Mouse (Mus musculus) NIH3T3 (cell line): ENCODE data around the gene Eri2.
A peak's percentile ranks its signal among the peaks of the same experiment; 100 is the strongest.

Experiments
- DNase-seq: peaks from one replicate; pipeline ENCODE4 v3.0.0-alpha.2; 2012; ENCODE audit warnings: low read depth

Eri2 gene

DNA sequence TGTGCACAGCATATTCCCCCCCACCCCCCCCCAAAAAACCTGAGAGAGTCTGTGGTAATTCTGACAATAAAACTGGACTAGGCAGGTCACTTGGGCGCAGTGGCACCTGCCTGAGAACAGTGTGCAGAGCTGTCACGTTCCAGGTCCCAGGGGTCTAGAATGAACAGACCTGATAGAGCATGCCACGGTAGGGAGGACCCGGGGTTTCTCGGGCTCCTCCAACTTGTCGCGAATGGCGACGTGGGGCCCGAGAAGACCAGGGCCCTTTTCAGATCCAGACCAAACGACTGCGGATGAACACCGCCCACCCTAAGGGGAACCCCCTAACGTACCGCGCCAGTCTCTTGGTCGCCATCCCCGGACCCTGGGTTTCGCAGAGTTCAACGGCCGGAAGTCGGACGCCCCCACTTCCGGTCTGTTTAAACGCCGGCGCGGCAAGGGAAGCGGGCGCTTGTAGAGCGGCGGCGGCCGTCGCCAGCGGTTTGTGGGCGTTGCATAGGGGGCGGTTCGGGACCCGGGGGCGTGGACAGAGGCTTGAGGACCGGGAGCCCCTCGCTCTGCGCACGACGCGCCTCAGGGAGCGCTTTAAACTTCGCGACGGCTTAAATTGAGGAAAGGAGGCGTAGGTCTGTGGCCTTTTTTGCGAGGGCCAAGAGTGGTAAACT is at the start of gene Eri2, which contains the start of gene Rexo5:
Gene Eri2 (minus strand): TSS at position 473 of the 665 bp plus-strand sequence.
Gene Rexo5 (plus strand): TSS at position 421 of the 665 bp plus-strand sequence.
- peak; percentile 91 for DNase-seq

DNA sequence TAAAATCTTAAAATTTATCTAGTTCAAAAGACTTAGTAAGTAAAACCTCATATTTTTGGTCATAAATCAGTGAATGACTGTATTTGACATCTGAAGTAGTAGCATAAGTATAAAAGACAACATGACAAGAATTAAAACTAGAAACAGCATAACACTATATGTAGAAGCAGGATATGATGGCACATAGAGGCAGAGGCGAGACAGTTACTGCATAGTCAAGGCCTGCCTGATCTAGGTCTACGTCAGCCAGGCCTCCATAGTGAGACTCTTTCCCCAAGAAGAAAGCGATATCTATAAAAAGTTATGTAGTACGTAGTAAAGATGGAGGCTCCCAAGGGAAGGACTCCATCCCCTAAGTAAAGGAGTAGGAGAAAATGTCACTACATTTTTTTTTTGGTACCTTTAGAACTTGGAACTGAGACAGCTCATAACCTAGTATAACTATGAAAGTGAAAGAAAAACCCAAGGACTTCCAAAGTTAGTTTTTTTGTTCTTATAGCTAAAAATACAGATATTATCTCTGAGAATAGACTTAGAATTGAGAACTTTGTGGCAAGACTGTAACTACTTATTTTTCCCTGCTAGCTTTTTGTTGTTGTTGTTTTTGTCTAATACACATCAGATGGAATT is 48.1 kb upstream of the Eri2 start:
- DNase-seq: no peak

DNA sequence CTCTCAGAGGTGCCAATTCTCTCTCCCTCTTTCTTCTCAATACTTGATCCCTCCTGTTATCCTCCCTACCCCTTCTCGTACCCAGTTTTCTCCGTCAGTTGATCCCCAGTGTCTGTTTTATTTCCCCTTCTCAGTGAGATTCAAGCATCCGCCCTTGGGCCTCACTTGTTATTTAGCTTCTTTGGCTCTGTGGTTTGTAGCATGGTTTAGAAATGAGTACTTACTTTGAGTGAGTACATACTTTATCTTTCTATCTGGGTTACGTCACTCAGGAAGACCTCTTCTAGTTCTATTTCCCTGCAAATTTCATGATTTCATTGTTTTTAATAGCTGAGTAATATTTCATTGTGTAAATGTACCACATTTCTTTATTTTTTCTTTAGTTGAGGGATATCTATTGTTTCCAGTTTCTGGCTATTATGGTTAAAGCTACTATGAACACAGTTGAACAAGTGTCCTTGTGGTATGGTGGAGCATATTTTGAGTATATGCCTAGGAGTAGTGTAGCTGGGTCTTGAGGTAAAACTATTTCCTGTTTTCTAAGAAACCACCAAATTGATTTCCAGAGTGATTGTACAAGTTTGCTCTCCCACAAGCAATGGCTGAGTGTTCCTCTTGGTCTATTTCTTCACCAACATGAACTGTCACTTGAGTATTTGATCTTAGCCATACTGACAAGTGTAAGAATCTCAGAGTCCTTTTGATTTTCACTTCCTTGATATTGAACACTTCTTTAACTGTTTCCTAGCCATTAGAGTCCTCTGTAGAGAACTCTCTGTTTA is 42.3 kb upstream of the Eri2 start:
- peak; percentile 8 for DNase-seq

DNA sequence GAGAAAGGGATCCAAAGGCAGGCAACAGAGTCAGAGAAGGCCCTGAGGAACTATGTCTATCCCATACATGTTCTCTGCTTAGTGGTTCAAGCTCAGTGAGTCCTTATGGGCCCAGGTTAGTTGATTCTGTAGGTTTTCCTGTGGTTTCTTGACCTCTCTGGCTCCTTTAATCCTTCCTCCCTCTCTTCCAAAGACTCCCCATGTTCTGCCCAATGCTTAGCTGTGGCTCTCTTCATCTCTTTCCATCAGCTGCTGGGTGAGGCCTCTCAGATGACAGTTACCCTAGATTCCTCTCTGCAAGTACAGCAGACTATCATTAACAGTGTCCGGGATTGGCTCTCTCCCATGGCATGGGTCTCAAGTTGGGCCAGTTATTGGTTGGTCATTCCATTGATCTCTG is 41.5 kb upstream of the Eri2 start:
- DNase-seq: no peak

DNA sequence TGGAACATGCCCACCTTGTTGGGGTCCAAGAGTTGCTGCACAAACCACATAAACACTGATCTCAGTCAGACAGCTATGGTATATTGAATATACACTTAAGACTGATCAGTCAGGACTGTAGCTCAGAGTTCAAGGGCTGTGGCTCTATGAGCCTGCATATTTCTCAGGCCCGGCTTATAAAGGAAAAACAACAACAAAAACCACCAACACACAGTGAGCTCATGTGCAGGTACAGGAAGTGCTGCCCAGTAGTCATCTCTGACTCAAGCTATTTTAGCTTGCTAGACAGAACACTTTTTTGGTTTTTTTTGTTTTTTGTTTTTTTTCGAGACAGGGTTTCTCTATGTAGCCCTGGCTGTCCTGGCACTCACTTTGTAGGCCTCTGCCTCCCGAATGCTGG is 14.9 kb upstream of the Eri2 start:
- DNase-seq: no peak

DNA sequence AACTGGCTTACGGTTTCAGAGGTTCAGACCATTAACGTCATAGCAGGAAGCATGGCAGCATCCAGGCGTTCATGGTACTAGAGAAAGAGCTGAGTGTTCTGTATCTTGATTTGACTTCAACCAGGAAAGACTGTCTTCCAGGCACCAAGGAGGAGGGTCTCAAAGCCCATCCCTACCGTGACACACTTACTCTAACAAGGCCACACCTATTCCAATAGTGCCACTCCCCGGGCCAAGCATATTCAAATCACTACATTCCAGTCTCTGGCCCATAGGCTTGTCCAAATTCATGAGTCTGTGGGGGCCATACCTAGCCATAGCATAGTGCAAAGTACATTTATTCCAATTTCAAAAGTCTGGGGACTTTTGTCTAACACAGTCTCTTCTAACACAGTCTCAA is 13.5 kb upstream of the Eri2 start:
- DNase-seq: no peak

DNA sequence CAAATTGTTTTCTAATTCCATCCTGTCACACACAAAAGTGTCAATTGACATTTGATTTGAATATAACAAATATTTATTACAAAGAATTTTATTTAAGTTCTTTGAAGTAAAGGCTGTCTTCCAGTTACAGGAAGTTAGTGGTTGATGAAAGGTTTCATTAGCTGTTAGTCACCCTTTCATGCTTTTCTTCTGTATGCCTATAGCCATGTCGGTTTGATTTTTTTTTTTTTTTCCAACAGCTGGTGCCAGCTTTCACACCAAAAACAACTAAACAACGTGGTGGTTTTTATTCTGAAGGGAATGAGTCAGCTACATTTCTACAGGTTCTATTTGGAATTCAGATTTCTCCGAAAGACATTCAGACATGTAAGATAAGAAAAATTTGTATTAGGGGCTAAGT is 7.1 kb upstream of the Eri2 start:
- no peak for DNase-seq

DNA sequence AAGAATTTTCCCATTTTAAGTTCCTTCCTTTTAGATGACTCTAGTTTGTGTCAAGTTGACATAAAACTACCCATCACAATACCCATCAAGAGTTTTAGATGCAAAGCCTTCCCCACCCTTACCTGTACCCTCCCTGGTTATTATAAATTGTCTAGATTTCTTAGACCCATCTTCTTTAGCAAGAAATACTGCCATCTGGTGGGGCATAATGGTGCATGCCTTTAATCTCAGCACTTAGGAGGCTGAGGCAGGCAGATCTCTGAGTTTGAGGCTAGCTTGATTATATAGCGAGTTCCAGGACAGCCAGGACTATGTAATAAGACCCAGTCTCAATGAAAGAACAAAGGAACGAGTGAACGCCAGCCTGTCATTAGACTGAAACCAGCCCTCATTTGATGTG is 6.6 kb upstream of the Eri2 start:
- DNase-seq: no peak

DNA sequence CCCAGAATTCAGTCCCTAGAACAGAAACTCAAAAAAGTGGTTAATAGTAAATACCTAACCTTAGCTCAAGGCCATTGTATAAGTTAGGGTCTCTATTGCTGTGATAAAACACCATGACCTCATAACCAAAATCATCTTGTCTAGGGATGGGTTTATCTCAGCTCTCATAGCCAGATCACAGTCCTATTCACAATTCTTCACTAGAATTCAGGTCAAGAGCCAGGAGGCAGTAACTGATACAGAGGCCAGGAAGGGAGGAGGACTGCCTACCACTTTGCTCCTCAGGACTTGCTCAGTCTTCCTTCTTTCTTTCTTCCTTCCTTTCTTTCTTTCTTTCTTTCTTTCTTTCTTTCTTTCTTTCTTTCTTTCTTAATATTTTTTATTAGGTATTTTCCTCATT is 1.5 kb upstream of the Eri2 start:
- DNase-seq: no peak

DNA sequence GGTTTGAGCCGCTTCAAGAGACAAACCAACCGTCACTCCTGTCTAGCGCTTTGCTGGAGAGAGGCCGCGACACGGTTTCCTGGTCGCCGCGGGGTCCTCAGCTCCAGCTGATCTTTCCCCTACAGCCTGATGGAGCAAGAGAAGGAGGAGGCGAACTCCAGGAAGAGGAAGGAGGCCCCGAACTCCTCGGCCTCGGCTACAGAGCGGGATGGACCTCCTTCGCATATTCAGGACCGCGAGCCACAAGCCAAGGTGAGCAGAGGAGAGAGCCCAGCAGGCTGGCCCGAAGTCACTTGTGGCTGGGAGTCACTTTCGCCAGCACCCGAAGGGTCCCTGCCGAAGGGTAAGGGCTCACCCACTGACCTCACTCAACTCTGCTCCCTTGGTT is 387 bp upstream of the Eri2 start:
- no peak for DNase-seq

DNA sequence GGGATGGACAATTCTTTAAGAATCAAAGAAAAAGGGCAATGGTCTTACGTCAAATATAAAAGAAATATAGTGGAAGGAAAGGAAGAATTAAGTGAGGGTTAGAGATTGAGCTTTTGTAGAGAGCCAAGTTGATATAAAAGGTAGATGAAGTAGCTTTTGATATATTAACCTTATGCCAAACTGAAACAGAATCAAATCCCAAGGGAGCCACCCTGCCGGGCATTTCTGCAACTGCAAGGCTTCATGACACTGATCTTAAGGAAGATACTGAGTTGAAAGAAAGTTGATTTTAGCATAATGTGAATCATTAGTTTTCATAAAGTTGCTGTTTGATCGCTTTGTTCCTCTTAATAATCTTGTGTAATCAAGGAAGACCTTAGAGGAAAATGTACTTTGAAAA is 4.8 kb downstream of the Eri2 start:
- DNase-seq: no peak

DNA sequence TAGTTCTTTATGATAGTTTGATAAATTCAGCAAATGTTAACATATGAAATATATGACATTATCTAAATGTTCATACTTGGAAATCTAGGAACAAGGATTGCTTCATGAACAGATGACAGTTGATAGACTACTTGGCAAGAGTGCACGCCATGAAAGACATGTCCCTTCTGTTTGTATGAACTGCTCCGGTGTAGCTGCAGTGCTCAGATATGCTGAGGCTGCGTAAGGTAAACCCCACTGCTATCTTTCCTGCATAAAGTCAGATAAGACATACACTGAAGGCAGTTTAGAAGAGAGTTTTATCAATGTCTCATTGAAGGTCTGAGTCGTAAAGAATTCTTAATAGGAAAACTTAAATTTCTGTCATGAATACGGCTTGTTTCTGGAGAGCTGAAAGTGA is 8.9 kb downstream of the Eri2 start:
- DNase-seq: no peak

DNA sequence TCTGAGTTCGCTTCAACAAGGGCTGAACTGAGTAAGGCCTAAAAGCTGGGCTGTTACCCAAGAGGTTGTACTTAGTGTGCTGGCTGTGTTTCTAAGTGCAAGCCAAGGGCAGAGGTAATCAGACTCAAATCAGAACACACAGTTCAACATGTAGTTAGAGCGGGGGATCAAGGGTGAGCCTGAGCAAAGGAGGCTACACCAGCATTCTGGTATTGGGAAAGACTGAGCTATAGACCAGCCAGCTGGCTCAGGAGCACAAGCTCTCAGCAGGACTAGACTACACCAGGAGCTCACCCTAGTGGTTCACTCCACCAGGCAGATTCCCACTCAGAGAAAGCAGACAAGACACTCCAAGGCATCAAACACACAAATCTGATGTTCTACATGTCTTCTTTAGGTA is 10.4 kb downstream of the Eri2 start:
- DNase-seq: peak; percentile 5

DNA sequence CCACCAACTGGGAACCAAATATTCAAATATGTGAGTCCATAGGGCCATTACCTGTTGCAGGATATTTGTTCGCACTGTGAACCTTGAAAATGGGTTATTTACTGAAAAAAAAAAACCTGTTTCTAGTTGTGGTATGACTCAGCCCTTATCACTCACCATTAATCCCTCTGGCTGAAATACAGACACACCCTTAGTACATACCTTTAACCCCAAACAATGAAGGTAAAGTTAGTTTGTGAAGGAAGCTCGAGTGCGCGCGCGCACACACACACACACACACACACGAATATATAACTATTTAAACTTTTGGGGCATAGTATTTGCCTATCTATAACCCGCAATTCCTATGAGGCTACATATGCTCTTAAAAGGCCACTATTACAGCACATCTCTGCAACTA is 24.0 kb downstream of the Eri2 start:
- no peak for DNase-seq

DNA sequence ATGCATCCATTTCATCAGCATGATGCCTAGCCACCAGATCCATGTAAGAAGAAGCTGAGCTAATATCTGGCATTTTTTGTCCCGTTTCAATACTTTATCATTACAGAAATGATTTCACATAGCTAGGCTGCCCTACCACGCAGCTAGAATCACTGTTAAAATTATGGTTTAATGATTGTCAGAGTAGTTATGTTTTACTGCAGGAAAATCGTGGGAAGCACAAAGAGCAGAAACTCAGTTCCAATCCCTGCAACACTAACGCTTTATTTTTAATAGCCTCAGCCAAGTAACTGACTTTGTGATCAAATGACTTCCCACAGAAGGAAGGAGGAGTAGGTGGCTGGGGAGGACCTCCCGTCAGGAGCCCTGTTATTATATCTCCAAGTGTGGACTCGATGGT is 26.9 kb downstream of the Eri2 start:
- DNase-seq: no peak

DNA sequence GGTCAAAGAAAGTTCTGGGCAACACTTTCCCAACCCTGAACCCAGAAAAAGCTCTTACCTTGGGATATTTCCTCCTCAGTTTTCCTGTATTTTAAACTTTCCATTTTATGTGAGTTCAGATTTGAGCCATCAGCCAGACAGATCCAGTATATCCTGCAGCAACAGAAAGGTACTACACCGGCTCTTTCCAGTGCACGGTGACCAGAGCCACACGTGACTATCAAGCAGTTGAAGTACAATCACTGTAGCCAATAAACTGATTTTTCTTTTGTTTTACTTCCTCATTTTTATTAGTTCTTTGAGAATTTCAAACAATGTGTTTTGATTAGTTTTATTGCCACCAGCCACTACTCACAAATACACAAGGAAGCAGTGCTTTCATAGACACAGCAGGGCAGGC is 29.5 kb downstream of the Eri2 start:
- no peak for DNase-seq

DNA sequence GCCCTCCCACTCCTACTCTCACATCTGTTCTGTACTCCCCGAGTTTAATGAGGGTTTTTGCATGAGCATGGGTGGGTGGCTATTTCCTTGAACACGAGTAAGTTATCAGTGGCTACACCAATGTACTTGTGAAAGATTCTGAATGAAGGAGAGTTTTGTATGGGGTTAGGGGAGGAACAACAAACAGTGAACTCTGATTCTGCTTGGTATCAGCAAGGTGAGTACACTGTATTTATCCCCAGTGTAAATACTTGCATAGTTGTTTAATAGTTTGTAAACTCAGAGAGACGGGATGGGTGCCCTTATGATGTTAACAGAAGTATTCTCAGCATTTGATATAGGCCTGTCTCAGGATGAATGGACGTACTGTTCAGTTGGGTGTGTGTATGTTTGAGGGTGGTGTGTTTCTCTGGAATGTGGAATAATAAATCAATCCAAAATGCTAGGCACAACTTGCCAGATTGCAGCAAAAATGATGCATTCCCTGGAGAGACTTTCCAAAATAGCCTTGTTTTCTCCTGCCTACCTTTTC is 31.6 kb downstream of the Eri2 start:
- peak; percentile 22 for DNase-seq

DNA sequence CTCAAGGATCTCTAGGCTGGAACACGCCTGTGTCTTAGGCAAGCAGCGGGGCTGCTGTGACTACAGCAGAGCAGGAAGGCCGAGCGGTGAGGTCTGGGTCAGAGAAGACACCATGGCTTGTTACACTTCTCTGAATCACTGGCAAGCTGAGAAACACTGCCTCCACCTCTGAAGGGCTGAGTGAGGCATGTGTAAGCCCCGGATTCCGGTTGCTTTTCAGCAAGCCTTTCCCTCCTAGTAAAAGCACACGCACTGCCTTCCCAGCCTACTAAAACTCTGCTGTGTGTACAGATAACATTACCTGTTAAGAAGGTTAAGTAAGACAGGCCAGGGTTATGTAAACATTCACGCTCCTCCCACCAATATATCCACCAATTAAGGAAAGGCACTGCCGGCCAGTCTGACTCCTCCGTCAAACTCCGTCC is 33.3 kb downstream of the Eri2 start, which contains the start of gene Acsm3:
Gene Acsm3 (plus strand): TSS at position 397 of the 425 bp plus-strand sequence.
- no peak for DNase-seq

DNA sequence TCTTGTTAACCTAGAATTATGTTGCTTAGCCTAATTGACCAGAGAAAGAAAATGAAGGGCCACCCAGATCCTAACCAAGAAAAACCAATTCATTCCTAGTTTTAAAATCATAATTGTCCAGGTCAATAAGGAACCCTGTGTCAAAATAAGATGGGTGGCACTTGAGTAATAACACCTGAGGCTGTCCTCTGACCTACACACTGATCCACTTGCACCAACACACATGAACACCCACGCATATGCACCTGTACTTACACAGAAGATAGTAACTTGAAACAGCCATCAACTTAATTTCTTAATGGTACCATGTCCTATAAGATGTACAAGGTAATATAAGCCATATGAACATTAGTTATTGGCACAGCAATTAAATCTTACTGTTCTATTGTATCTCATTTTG is 40.2 kb downstream of the Eri2 start:
- DNase-seq: no peak

DNA sequence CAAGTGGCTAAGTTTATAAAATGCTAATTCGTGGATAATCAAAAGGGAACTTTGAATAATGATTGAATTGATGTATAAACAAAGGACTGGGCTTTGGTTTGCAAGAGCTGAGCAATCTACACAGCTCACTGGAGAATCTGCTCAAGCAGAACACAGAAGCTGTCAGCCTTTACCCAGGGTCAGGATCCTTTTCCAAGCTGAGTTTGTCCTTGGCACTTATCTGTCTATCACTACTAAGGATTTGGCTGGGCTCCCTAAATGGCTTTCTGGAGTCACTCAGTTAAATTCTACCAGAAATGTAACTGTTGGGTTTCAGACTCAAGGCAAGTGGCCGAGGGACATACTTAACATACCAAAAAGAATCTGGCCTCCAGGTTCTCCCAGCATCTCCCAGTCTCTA is 43.9 kb downstream of the Eri2 start:
- no peak for DNase-seq

DNA sequence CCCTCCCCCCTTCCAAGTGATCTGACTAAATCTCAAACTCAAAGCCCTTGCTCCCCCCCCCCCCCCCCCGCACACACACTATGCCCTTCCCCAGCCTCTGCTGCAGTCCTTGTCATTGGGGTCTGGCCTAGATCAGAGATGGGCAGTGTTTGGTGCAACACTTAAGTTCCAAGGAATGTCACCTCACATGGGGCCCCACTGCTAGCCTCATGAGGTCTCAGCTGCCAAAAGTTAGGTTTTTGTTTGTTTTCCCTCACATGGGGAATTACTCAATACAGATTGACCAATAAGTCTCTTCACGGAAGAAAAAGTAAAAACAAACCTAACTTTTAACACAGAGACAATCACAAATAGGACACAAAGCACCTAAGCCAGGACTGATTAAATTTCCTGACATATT is 45.1 kb downstream of the Eri2 start:
- peak; percentile 9 for DNase-seq

DNA sequence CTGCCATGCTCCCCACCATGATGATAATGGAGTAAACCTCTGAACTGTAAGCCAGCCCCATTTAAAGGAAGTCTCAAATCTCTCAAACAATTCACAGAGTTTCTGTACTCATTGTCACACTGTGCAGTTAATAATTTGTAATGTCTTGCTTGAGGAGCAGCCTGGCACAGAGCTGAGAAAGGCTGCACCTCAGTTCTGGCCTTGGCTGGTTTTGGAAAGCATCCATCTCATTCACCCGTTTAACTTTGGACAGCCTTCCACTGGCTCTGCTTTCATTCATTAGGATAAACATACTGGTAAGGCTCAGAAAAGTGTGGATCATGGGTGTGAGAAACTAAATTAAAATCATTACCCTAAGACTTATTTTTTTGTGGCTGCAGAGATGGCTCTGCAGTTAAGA is 48.0 kb downstream of the Eri2 start:
- DNase-seq: no peak

DNA sequence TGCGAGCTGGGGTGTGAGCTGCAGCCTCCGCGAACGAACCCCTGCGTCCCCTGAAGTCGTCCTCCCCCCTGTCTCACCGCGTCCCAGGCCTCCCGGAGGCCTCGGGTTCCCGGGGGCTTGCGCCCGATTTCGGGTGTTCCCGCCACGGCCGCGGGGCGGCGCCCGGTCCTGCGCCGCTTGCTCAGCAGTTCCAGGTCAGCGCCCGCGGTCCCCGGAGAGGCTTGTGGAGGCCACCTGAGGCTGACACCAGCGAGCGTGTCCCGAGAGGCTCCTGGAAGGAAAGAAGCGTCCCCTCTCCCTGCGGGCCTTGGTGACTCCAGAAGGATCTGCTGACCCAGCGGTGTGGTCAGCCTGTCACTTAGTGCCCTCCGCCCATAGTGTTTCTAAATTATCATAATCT is 49.5 kb downstream of the Eri2 start:
- no peak for DNase-seq
